ENCODE assay signal across 14 mouse cellular contexts in genomic region chr11:6924476-6924875, GRCm38 (mm10).
DNase-seq lines count a peak whose midpoint lies in the region; ATAC-seq and TF ChIP-seq lines count a peak whose summit lies in the region.
"Had no signal": no experiment of that assay in that cellular context is flagged by ENCODE, and none has a peak within 500 bp of the region (broad histone marks: within the 10 kb centered on the region; RNA-seq: fewer than 3 reads in every experiment).

No protein-coding gene starts in this region.

- H3K9ac ChIP-seq in heart, postnatal 0 days (replicated peaks; ENCODE audit: low read depth, low read length) = no peak overlapping the region
- H3K9ac ChIP-seq in lung, embryonic 15.5 days = no peak overlapping the region
- H3K9ac ChIP-seq in embryonic facial prominence, embryonic 13.5 days = no peak overlapping the region
- no peak overlapping the region for H3K9ac ChIP-seq in liver, embryonic 15.5 days
- H3K9ac ChIP-seq: embryonic facial prominence, embryonic 15.5 days; forebrain, embryonic 13.5 days; hindbrain, embryonic 13.5 days had no signal

- DNase-seq in heart, postnatal 0 days (ENCODE audit: low spot score) = no peak
- DNase-seq in heart, adult 18-20 months = no peak
- DNase-seq in lung, postnatal 25 days (ENCODE audit: low spot score) = no peak
- no peak for DNase-seq in adrenal gland, adult 2 months
- DNase-seq: cerebellum, adult 2 months; kidney, postnatal 14 days; layer of hippocampus, postnatal 36 days had no signal

- no peak overlapping the region for H3K27ac ChIP-seq in heart, postnatal 0 days (ENCODE audit: low read depth)
- H3K27ac ChIP-seq in lung, embryonic 15.5 days = no peak overlapping the region
- no peak overlapping the region for H3K27ac ChIP-seq in embryonic facial prominence, embryonic 13.5 days
- H3K27ac ChIP-seq in liver, embryonic 15.5 days (replicated peaks) = no peak overlapping the region
- H3K27ac ChIP-seq: embryonic facial prominence, embryonic 15.5 days; forebrain, embryonic 13.5 days; hindbrain, embryonic 13.5 days had no signal

- no peak for TF ChIP-seq EP300 in heart, postnatal 0 days (IDR thresholded peaks at IDR 0.05; ENCODE audit: low read depth)

- H3K4me2 ChIP-seq in heart, postnatal 0 days (ENCODE audit: low read depth, low read length) = 0 out of 2 replicates have a peak overlapping the region, but pooled peaks have one; percentile 40
- peak overlapping the region; percentile 46 for H3K4me2 ChIP-seq in lung, embryonic 15.5 days
- H3K4me2 ChIP-seq in embryonic facial prominence, embryonic 13.5 days = peak overlapping the region; percentile 37
- H3K4me2 ChIP-seq in liver, embryonic 15.5 days = 0 out of 2 replicates have a peak overlapping the region, but pooled peaks have one; percentile 14
- H3K4me2 ChIP-seq: hindbrain, embryonic 13.5 days had no signal

- no peak overlapping the region for H3K4me3 ChIP-seq in heart, postnatal 0 days (ENCODE audit: low read depth, low read length)
- H3K4me3 ChIP-seq in lung, embryonic 15.5 days = no peak overlapping the region
- H3K4me3 ChIP-seq in embryonic facial prominence, embryonic 13.5 days = no peak overlapping the region
- H3K4me3 ChIP-seq in liver, embryonic 15.5 days (replicated peaks) = no peak overlapping the region
- H3K4me3 ChIP-seq: forebrain, embryonic 13.5 days; hindbrain, embryonic 13.5 days; megakaryocyte, embryonic 14.5 days had no signal

- no peaks in the 10 kb centered on the region for H3K27me3 ChIP-seq in heart, postnatal 0 days (ENCODE audit: control insufficient read depth, insufficient read depth, low read length)
- H3K27me3 ChIP-seq in lung, embryonic 15.5 days = no peaks in the 10 kb centered on the region
- H3K27me3 ChIP-seq in embryonic facial prominence, embryonic 13.5 days = no peaks in the 10 kb centered on the region
- H3K27me3 ChIP-seq in liver, embryonic 15.5 days = no peaks in the 10 kb centered on the region
- H3K27me3 ChIP-seq: embryonic facial prominence, embryonic 15.5 days; forebrain, embryonic 13.5 days; hindbrain, embryonic 13.5 days; megakaryocyte, embryonic 14.5 days had no signal

- H3K36me3 ChIP-seq in heart, postnatal 0 days (replicated peaks; ENCODE audit: control insufficient read depth, insufficient read depth, low read length) = no peaks in the 10 kb centered on the region
- H3K36me3 ChIP-seq in lung, embryonic 15.5 days = no peaks in the 10 kb centered on the region
- no peaks in the 10 kb centered on the region for H3K36me3 ChIP-seq in embryonic facial prominence, embryonic 13.5 days
- H3K36me3 ChIP-seq in liver, embryonic 15.5 days (replicated peaks) = no peaks in the 10 kb centered on the region
- H3K36me3 ChIP-seq: embryonic facial prominence, embryonic 15.5 days; hindbrain, embryonic 13.5 days had no signal

- no peak for ATAC-seq in heart, postnatal 0 days (ENCODE audit: insufficient read depth, low read depth)
- ATAC-seq in lung, embryonic 15.5 days (ENCODE audit: borderline replicate concordance, extremely low read depth, low FRiP score, low TSS enrichment) = no peak
- ATAC-seq in embryonic facial prominence, embryonic 13.5 days (ENCODE audit: insufficient number of reproducible peaks, insufficient read depth, low FRiP score, low TSS enrichment, low read depth) = no peak
- no peak for ATAC-seq in liver, embryonic 15.5 days (ENCODE audit: insufficient read depth)

- H3K9me3 ChIP-seq in heart, postnatal 0 days (replicated peaks; ENCODE audit: control insufficient read depth, low read length) = no peaks in the 10 kb centered on the region
- H3K9me3 ChIP-seq in lung, embryonic 15.5 days = no peaks in the 10 kb centered on the region
- H3K9me3 ChIP-seq in embryonic facial prominence, embryonic 13.5 days = no peaks in the 10 kb centered on the region
- no peaks in the 10 kb centered on the region for H3K9me3 ChIP-seq in liver, embryonic 15.5 days (replicated peaks)
- H3K9me3 ChIP-seq: embryonic facial prominence, embryonic 15.5 days; forebrain, embryonic 13.5 days; hindbrain, embryonic 13.5 days had no signal

- 36% methylated on average over 6 of the region's 6 CpGs for WGBS in heart, postnatal 0 days
- WGBS in lung, embryonic 15.5 days = 17% methylated on average over 6 of the region's 6 CpGs
- 33% methylated on average over 6 of the region's 6 CpGs for WGBS in embryonic facial prominence, embryonic 13.5 days
- WGBS in liver, embryonic 15.5 days (ENCODE audit: insufficient replicate concordance) = 36% methylated on average over 6 of the region's 6 CpGs

- H3K4me1 ChIP-seq in heart, postnatal 0 days (ENCODE audit: control insufficient read depth, insufficient read depth) = peaks cover 8% of the 10 kb centered on the region; the same call in 1 of the 2 replicates
- H3K4me1 ChIP-seq in lung, embryonic 15.5 days = peaks cover 11% of the 10 kb centered on the region
- H3K4me1 ChIP-seq in embryonic facial prominence, embryonic 13.5 days = peaks cover 16% of the 10 kb centered on the region
- no peaks in the 10 kb centered on the region for H3K4me1 ChIP-seq in liver, embryonic 15.5 days (replicated peaks)
- H3K4me1 ChIP-seq: megakaryocyte, embryonic 14.5 days had no signal

- TF ChIP-seq CTCF in heart, postnatal 0 days (IDR thresholded peaks at IDR 0.05; ENCODE audit: low read depth) = no peak
